Mouse (Mus musculus): ENCODE measurements around the gene Camk2b. TPM values are rescaled to one million over a fixed set of nuclear protein-coding genes. Genes with fewer than 3 reads are reported as not detected.

The Camk2b gene
- polyA plus RNA-seq, 2 experiments = 0.40 to 0.55 TPM

DNA sequence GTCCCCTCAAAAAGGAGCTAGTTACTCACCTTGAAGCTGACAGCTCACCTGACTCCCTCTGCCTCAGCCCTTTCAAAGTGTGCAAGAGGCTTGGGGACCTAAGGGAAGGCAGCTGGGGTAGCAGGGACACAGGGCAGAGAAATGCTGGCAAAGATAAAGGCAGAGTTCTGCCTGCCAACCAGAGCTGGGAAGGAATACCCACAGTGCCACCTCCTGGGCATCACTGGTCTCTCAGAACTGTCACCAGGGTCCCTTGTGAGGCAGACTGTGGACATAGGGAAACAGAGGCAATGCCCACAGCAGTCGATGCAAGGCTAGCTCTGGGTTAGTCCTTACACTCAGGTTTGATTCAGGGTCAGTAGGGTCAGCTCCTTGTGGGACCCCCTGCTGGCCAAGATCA, 39.8 kb downstream of the Camk2b start:
- no peak overlapping the region for H3K27ac ChIP-seq

GRCm38 (mm10) chr11:6024923-6025652, 41.1 kb downstream of the Camk2b start:
- Histone ChIP-seq H3K9me3 (ENCODE audit: control insufficient read depth, low read length) (no peaks in the 10 kb centered on the region), H3K9ac (replicated peaks) (no peak overlapping the region), H3K36me3 (replicated peaks; ENCODE audit: control insufficient read depth, insufficient read depth, low read depth) (no peaks in the 10 kb centered on the region), H3K4me3 (ENCODE audit: insufficient read depth in 1 of 2, low read depth in 2 of 2, low read length in 2 of 2) (no peak overlapping the region), H3K27me3 (ENCODE audit: control insufficient read depth, insufficient read depth, low read length) (no peaks in the 10 kb centered on the region), H3K4me2 (ENCODE audit: low read depth) (no peak overlapping the region), H3K27ac (no peak overlapping the region), H3K4me1 (replicated peaks; ENCODE audit: control insufficient read depth in 2 of 2, insufficient read depth in 2 of 2, low read length in 1 of 2) (peaks cover 0 to 2% of the 10 kb centered on the region in 2 experiments; a peak in 1 of 4 replicates)
- DNase-seq (ENCODE audit: low read depth in 3 of 3, low spot score in 3 of 3) (no peak), ATAC-seq (ENCODE audit: insufficient read depth) (no peak)
- TF ChIP-seq CTCF (IDR thresholded peaks at IDR 0.05; ENCODE audit: low read depth) (no peak), EP300 (IDR thresholded peaks at IDR 0.05; ENCODE audit: low read depth) (no peak)
- WGBS (ENCODE audit: insufficient replicate concordance) = 67% methylated on average over 12 of the region's 12 CpGs

More for the DNA sequence above, 39.8 kb downstream of the Camk2b start:
- no peaks in the 10 kb centered on the region for H3K36me3 ChIP-seq (replicated peaks; ENCODE audit: control insufficient read depth, insufficient read depth, low read depth)
- H3K4me1 ChIP-seq (replicated peaks; ENCODE audit: control insufficient read depth in 2 of 2, insufficient read depth in 2 of 2, low read length in 1 of 2) = peaks cover 0 to 2% of the 10 kb centered on the region in 2 experiments; a peak in 1 of 4 replicates
- H3K4me2 ChIP-seq (ENCODE audit: low read depth) = no peak overlapping the region
- H3K9me3 ChIP-seq (ENCODE audit: control insufficient read depth, low read length) = no peaks in the 10 kb centered on the region
- DNase-seq (ENCODE audit: low read depth in 3 of 3, low spot score in 3 of 3) (no peak), ATAC-seq (ENCODE audit: insufficient read depth) (no peak)
- no peak for TF ChIP-seq EP300 (IDR thresholded peaks at IDR 0.05; ENCODE audit: low read depth)
- TF ChIP-seq CTCF (IDR thresholded peaks at IDR 0.05; ENCODE audit: low read depth) = peak; percentile 55
- WGBS (ENCODE audit: insufficient replicate concordance) = 42% methylated on average over 1 of the region's 1 CpGs
- no peaks in the 10 kb centered on the region for H3K27me3 ChIP-seq (ENCODE audit: control insufficient read depth, insufficient read depth, low read length)
- no peak overlapping the region for H3K9ac ChIP-seq (replicated peaks)
- H3K4me3 ChIP-seq (ENCODE audit: insufficient read depth in 1 of 2, low read depth in 2 of 2, low read length in 2 of 2) = no peak overlapping the region

DNA sequence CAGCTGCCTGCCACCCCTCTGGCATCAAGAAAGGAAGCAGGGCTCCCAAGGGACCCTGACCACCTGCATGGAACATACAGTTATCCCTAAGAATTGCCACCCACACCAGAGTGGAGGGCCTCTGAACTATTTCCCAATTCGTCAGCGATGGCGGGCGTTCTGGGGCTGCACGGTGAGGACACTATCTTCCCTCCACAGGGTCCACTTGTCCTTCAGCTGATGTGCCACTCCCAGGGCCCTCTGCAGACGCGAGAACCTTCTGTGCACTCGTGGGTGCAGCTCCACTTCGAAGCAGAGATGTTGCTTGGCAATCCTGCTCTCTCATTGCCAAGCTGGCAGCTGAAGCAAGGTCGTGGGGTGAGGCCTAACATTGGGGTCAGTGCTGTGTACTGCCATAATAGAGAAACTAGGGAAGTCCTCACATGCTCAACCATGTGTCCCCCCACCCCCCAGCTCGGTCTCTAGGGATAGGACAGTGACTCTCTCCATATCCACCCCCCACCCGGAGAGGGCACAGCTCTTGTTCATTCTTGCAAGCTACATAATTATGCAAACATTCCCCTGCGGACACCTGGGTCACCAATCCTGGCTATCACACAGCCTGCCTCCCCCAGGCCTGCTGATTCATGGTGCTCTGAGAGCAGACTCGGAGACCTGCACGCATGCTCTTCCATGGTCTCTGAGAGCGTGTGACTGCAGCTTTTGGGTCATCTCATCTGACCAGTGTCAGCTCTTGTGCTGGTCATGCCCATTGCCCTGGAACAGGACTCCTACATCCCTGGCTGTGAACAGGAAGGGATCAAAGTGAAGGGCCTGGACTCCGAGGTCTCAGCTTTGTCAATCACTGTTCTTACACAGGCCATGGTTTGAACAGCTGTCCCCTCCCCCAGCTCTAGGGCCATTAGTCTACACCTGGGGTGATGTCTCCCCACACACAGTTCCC, 45.0 kb downstream of the Camk2b start:
- Histone ChIP-seq H3K9ac (replicated peaks) (no peak overlapping the region), H3K9me3 (ENCODE audit: control insufficient read depth, low read length) (no peaks in the 10 kb centered on the region), H3K27ac (no peak overlapping the region), H3K27me3 (ENCODE audit: control insufficient read depth, insufficient read depth, low read length) (no peaks in the 10 kb centered on the region), H3K4me2 (ENCODE audit: low read depth) (no peak overlapping the region), H3K4me1 (replicated peaks; ENCODE audit: control insufficient read depth in 2 of 2, insufficient read depth in 2 of 2, low read length in 1 of 2) (peaks cover 0 to 2% of the 10 kb centered on the region in 2 experiments; a peak in 1 of 4 replicates), H3K4me3 (ENCODE audit: insufficient read depth in 1 of 2, low read depth in 2 of 2, low read length in 2 of 2) (no peak overlapping the region), H3K36me3 (replicated peaks; ENCODE audit: control insufficient read depth, insufficient read depth, low read depth) (no peaks in the 10 kb centered on the region)
- ATAC-seq (ENCODE audit: insufficient read depth) (no peak), DNase-seq (ENCODE audit: low read depth in 3 of 3, low spot score in 3 of 3) (no peak)
- no peak for TF ChIP-seq CTCF (IDR thresholded peaks at IDR 0.05; ENCODE audit: low read depth)
- no peak for TF ChIP-seq EP300 (IDR thresholded peaks at IDR 0.05; ENCODE audit: low read depth)
- 57% methylated on average over 17 of the region's 17 CpGs for WGBS (ENCODE audit: insufficient replicate concordance)

DNA sequence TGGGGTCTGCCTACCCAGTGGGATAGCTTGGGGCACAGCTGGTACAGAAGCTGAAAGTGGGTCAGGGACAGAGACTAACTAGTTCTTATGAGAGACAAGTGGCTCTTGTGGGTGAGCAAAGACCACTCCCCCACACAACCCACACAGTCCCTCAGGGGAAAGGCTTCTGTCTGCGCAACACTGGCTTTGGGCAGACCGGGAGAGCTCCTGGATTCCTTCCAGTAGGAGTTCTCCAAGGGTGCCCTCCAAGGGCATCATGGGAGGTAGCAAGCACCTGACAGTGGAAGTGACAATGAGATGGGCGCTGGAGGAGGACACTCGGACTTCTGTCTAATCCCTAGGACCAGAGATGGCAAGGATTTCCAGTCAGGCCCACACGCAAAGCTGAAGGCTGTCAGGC, 45.8 kb downstream of the Camk2b start:
- Histone ChIP-seq H3K4me3 (ENCODE audit: insufficient read depth in 1 of 2, low read depth in 2 of 2, low read length in 2 of 2) (no peak overlapping the region), H3K27me3 (ENCODE audit: control insufficient read depth, insufficient read depth, low read length) (no peaks in the 10 kb centered on the region), H3K27ac (no peak overlapping the region), H3K4me1 (replicated peaks; ENCODE audit: control insufficient read depth in 2 of 2, insufficient read depth in 2 of 2, low read length in 1 of 2) (peaks cover 0 to 2% of the 10 kb centered on the region in 2 experiments; a peak in 1 of 4 replicates), H3K9me3 (ENCODE audit: control insufficient read depth, low read length) (no peaks in the 10 kb centered on the region), H3K36me3 (replicated peaks; ENCODE audit: control insufficient read depth, insufficient read depth, low read depth) (no peaks in the 10 kb centered on the region), H3K9ac (replicated peaks) (no peak overlapping the region), H3K4me2 (ENCODE audit: low read depth) (no peak overlapping the region)
- ATAC-seq (ENCODE audit: insufficient read depth) (no peak), DNase-seq (ENCODE audit: low read depth in 3 of 3, low spot score in 3 of 3) (no peak)
- TF ChIP-seq EP300 (IDR thresholded peaks at IDR 0.05; ENCODE audit: low read depth) = no peak
- TF ChIP-seq CTCF (IDR thresholded peaks at IDR 0.05; ENCODE audit: low read depth) = no peak
- WGBS (ENCODE audit: insufficient replicate concordance) = 57% methylated on average over 5 of the region's 5 CpGs
